Mouse (Mus musculus) hindbrain, postnatal 0 days (tissue): ENCODE measurements at regions not wholly inside any gene's neighbourhood (a gene's known extent, or its start where the extent isn't known, plus 50 kb on each side); places are given as distances from the start of the nearest gene placed in this dataset.

Experiments
- ATAC-seq: fragments of 200-750 bp; cut with Nextera tagmentation; 2 replicates; pipeline ENCODE4 v1.8.0; 2017; ENCODE audit warnings: mild to moderate bottlenecking, moderate TSS enrichment, moderate library complexity
- DNase-seq: peaks from one replicate; pipeline ENCODE4 v3.0.0-alpha.2; 2015; ENCODE audit warnings: low spot score
- H3K27ac ChIP-seq: fragments of 300-500 bp; sonication (generic); 2 replicates; pipeline ENCODE4 v1.5.1; 2014; ENCODE audit warnings: mild to moderate bottlenecking
- H3K27me3 ChIP-seq: fragments of 300-500 bp; sonication (generic); 2 replicates; pipeline ENCODE4 v1.6.1; 2014; ENCODE audit warnings: low read length, mixed read lengths; ENCODE audit not compliant: insufficient read depth
- H3K36me3 ChIP-seq: fragments of 300-500 bp; sonication (generic); 2 replicates; pipeline ENCODE4 v1.6.1; 2014; ENCODE audit warnings: low read length, mixed read lengths; ENCODE audit not compliant: insufficient read depth
- H3K4me1 ChIP-seq: fragments of 300-500 bp; sonication (generic); 2 replicates; pipeline ENCODE4 v1.6.1; 2014; ENCODE audit warnings: antibody characterized with exemption, low read length, mixed read lengths; ENCODE audit not compliant: insufficient read depth
- H3K4me2 ChIP-seq: fragments of 300-500 bp; sonication (generic); 2 replicates; pipeline ENCODE4 v1.6.1; 2014; ENCODE audit warnings: low read depth, mild to moderate bottlenecking, low read length, moderate library complexity, mixed read lengths
- H3K4me3 ChIP-seq: fragments of 300-500 bp; sonication (generic); 2 replicates; pipeline ENCODE4 v1.5.1; 2014; ENCODE audit warnings: low read length
- H3K9ac ChIP-seq: fragments of 300-500 bp; sonication (generic); replicated peaks from 2 replicates; pipeline ENCODE4 v1.6.1; 2014; ENCODE audit warnings: mild to moderate bottlenecking, low read length, moderate library complexity, mixed read lengths
- H3K9me3 ChIP-seq: fragments of 300-500 bp; sonication (generic); 2 replicates; pipeline ENCODE4 v1.6.1; 2016; ENCODE audit warnings: low read length, mixed read lengths
- CTCF ChIP-seq: IDR thresholded peaks from 2 replicates; pipeline ENCODE4 v1.5.1; 2016; ENCODE audit warnings: antibody characterized with exemption, control low read depth, low read depth
- WGBS: fragments of 180-500 bp; shearing (Covaris S2); extraction: QIAGEN DNeasy Blood & Tissue Kit; methylation state at CpG from one replicate; pipeline ENCODE4 v1.1.7; 2014; 5-methylcytosine and 5-hydroxymethylcytosine counted together

DNA sequence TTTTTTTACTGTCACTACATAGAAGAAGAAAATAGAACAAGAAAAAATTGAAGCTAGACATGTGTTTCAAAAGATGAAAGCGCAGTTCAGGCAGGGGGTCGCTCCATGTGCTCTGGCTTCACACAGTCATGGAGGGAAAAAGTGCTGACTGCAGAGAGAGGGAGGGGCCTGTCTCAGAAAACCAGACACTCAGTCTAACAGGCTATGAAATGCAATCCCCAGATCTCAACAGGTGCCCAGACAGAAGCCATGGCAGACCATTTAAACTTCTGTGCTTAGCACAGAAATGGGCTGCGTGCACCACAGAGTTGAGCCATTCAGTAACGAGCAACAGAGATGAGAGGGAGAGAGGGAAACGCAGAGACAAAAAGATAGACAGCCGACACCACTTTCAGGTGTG, 242.3 kb upstream of the Stac start:
- no peaks in the 10 kb centered on the region for H3K4me1 ChIP-seq
- DNase-seq (no peak), ATAC-seq (no peak)
- no peaks in the 10 kb centered on the region for H3K27me3 ChIP-seq
- 81% methylated on average over 6 of the region's 6 CpGs for WGBS
- no peak overlapping the region for H3K27ac ChIP-seq
- no peaks in the 10 kb centered on the region for H3K9me3 ChIP-seq
- no peaks in the 10 kb centered on the region for H3K36me3 ChIP-seq
- H3K9ac ChIP-seq, result no peak overlapping the region
- TF ChIP-seq CTCF, result no peak
- no peak overlapping the region for H3K4me2 ChIP-seq
- H3K4me3 ChIP-seq, result no peak overlapping the region

DNA sequence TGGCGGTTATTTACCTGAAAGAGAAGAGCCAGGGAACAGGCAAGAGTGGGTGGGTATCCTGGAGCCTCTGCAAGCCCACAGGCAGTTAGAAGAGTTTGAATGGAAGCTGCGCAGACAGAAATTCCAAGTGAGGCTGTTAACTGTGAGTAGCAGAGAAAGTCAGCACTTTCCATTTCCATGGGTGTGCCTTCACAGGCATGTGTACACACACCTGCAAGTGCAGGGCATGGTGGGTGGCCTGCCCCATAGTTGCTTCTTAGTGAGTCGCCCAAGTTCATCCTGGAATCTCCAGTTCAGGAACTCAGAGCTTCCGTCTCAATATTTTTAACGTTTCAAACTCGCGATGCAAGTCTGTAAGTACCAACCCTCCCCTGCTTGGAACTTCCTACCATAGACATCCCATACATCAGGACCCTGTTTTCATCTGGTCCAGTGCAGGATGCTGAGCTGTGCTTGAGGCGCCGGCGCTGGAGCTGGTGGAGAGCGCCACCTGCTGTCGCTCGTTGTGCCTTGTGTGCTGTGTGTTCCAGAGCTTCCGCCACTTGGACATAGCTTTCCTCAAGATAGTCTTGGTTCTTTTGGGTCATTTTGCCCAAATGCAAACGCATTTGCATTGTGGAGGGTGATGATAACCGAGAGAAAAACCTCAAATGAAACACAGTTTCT, 228.3 kb upstream of the Stac start:
- H3K4me3 ChIP-seq, result no peak overlapping the region
- no peaks in the 10 kb centered on the region for H3K36me3 ChIP-seq
- no peak overlapping the region for H3K27ac ChIP-seq
- H3K9ac ChIP-seq, result no peak overlapping the region
- H3K9me3 ChIP-seq, result no peaks in the 10 kb centered on the region
- no peak overlapping the region for H3K4me2 ChIP-seq
- TF ChIP-seq CTCF, result peak; percentile 97
- peak; percentile 85 for ATAC-seq
- H3K27me3 ChIP-seq, result no peaks in the 10 kb centered on the region
- 19% methylated on average over 16 of the region's 16 CpGs for WGBS
- DNase-seq, result peak; percentile 92
- H3K4me1 ChIP-seq, result no peaks in the 10 kb centered on the region

- ATAC-seq (peak; percentile 84), DNase-seq (peak; percentile 91)
- peak overlapping the region; percentile 36; the same call in 1 of the 2 replicates for H3K4me2 ChIP-seq
- no peak overlapping the region for H3K4me3 ChIP-seq
- no peak overlapping the region for H3K27ac ChIP-seq
- peak; percentile 85 for TF ChIP-seq CTCF
- no peaks in the 10 kb centered on the region for H3K36me3 ChIP-seq
- H3K27me3 ChIP-seq, result no peaks in the 10 kb centered on the region
- H3K9me3 ChIP-seq, result no peaks in the 10 kb centered on the region
- H3K4me1 ChIP-seq, result no peaks in the 10 kb centered on the region
- H3K9ac ChIP-seq, result no peak overlapping the region
- WGBS, result 33% methylated on average over 17 of the region's 17 CpGs
Measured at GRCm38 (mm10) chr9:111916684-111917535, 226.8 kb upstream of the Stac start.

- Histone ChIP-seq H3K4me3 (no peak overlapping the region), H3K4me2 (no peak overlapping the region), H3K27ac (no peak overlapping the region), H3K36me3 (no peaks in the 10 kb centered on the region), H3K9ac (no peak overlapping the region), H3K9me3 (no peaks in the 10 kb centered on the region), H3K27me3 (no peaks in the 10 kb centered on the region), H3K4me1 (no peaks in the 10 kb centered on the region)
- TF ChIP-seq CTCF, result no peak
- ATAC-seq (no peak), DNase-seq (peak; percentile 53)
- 54% methylated on average over 4 of the region's 4 CpGs for WGBS
Measured at GRCm38 (mm10) chr9:111908806-111909205, 218.7 kb upstream of the Stac start.

- no peak for TF ChIP-seq CTCF
- Histone ChIP-seq H3K36me3 (no peaks in the 10 kb centered on the region), H3K4me1 (no peaks in the 10 kb centered on the region), H3K9ac (no peak overlapping the region), H3K9me3 (no peaks in the 10 kb centered on the region), H3K4me3 (no peak overlapping the region), H3K27ac (no peak overlapping the region), H3K4me2 (no peak overlapping the region), H3K27me3 (no peaks in the 10 kb centered on the region)
- DNase-seq (no peak), ATAC-seq (no peak)
Measured at GRCm38 (mm10) chr9:111900196-111900595, 210.0 kb upstream of the Stac start.

GRCm38 (mm10) chr9:111897626-111898025, 207.5 kb upstream of the Stac start:
- TF ChIP-seq CTCF, result no peak

GRCm38 (mm10) chr9:111879710-111880109, 189.6 kb upstream of the Stac start:
- H3K36me3 ChIP-seq, result no peaks in the 10 kb centered on the region

More at GRCm38 (mm10) chr9:111897626-111898025, 207.5 kb upstream of the Stac start:
- WGBS, result 75% methylated on average over 5 of the region's 5 CpGs
- Histone ChIP-seq H3K27me3 (no peaks in the 10 kb centered on the region), H3K4me2 (no peak overlapping the region), H3K36me3 (no peaks in the 10 kb centered on the region), H3K9ac (no peak overlapping the region), H3K9me3 (no peaks in the 10 kb centered on the region), H3K4me3 (no peak overlapping the region), H3K27ac (no peak overlapping the region), H3K4me1 (no peaks in the 10 kb centered on the region)
- DNase-seq (no peak), ATAC-seq (no peak)

More at GRCm38 (mm10) chr9:111879710-111880109, 189.6 kb upstream of the Stac start:
- DNase-seq (no peak), ATAC-seq (no peak)
- no peak for TF ChIP-seq CTCF
- no peak overlapping the region for H3K4me3 ChIP-seq
- no peaks in the 10 kb centered on the region for H3K9me3 ChIP-seq
- H3K4me1 ChIP-seq, result no peaks in the 10 kb centered on the region
- no peak overlapping the region for H3K4me2 ChIP-seq
- H3K27ac ChIP-seq, result no peak overlapping the region
- 57% methylated on average over 2 of the region's 2 CpGs for WGBS
- no peak overlapping the region for H3K9ac ChIP-seq
- H3K27me3 ChIP-seq, result no peaks in the 10 kb centered on the region
